Mouse (Mus musculus) thymus, adult 2 months (tissue): ENCODE results near the gene Klhl2.

ENCODE experiments used
- CTCF ChIP-seq: fragments of 200-500 bp; IDR thresholded peaks from 2 replicates; pipeline ENCODE4 v1.5.1; 2012; ENCODE audit warnings: mild to moderate bottlenecking, control low read depth, low read length, moderate library complexity, borderline replicate concordance; ENCODE audit not compliant: control insufficient read depth, poor library complexity, insufficient read depth; ENCODE audit errors: extremely low read depth
- POLR2A ChIP-seq: fragments of 200-500 bp; IDR thresholded peaks from 2 replicates; pipeline ENCODE4 v1.6.1; 2012; ENCODE audit warnings: mild to moderate bottlenecking, low read length, control low read depth, moderate library complexity; ENCODE audit not compliant: control insufficient read depth, poor library complexity, insufficient read depth; ENCODE audit errors: extremely low read depth

- TF ChIP-seq CTCF = no peak; the same call in 1 of the 2 replicates
- TF ChIP-seq POLR2A = peak; percentile 47
Measured at GRCm38 (mm10) chr8:64849897-64850541, at the start of gene Klhl2.
